ENCODE assay signal across 29 mouse cellular contexts in genomic region chr6:134448451-134448850, GRCm38 (mm10). TPM values are rescaled to one million over a fixed set of nuclear protein-coding genes. Genes with fewer than 3 reads are reported as not detected.
DNase-seq lines count a peak whose midpoint lies in the region; ATAC-seq and TF ChIP-seq lines count a peak whose summit lies in the region.
"Had no signal": no experiment of that assay in that cellular context is flagged by ENCODE, and none has a peak within 500 bp of the region (broad histone marks: within the 10 kb centered on the region; RNA-seq: fewer than 3 reads in every experiment).

No protein-coding gene starts in this region.

- H3K27me3 ChIP-seq in embryonic facial prominence, embryonic 14.5 days (replicated peaks; ENCODE audit: control insufficient read depth, insufficient read depth, low read length): no peaks in the 10 kb centered on the region
- no peaks in the 10 kb centered on the region for H3K27me3 ChIP-seq in embryonic facial prominence, embryonic 10.5 days (replicated peaks; ENCODE audit: low read depth, poor library complexity, severe bottlenecking)
- H3K27me3 ChIP-seq in lung, postnatal 0 days (replicated peaks; ENCODE audit: insufficient read depth, low read length): no peaks in the 10 kb centered on the region
- H3K27me3 ChIP-seq in forebrain, embryonic 11.5 days (ENCODE audit: control insufficient read depth, insufficient read depth, low read length): no peaks in the 10 kb centered on the region
- H3K27me3 ChIP-seq: embryonic facial prominence, embryonic 13.5 days; heart, embryonic 12.5 days; heart, embryonic 15.5 days; hindbrain, embryonic 13.5 days; intestine, embryonic 15.5 days had no signal

- H3K36me3 ChIP-seq in embryonic facial prominence, embryonic 14.5 days (ENCODE audit: control insufficient read depth, insufficient read depth, low read length): peaks cover 59% of the 10 kb centered on the region
- peaks cover 81% of the 10 kb centered on the region for H3K36me3 ChIP-seq in embryonic facial prominence, embryonic 10.5 days (replicated peaks)
- H3K36me3 ChIP-seq in lung, postnatal 0 days (ENCODE audit: insufficient read depth, low read length): peaks cover 12% of the 10 kb centered on the region; the same call in 1 of the 2 replicates
- peaks cover 9% of the 10 kb centered on the region; the same call in 1 of the 2 replicates for H3K36me3 ChIP-seq in forebrain, embryonic 11.5 days (ENCODE audit: control insufficient read depth, insufficient read depth, low read length)

- H3K27ac ChIP-seq in embryonic facial prominence, embryonic 14.5 days (replicated peaks; ENCODE audit: low read depth, low read length): 0 out of 2 replicates have a peak overlapping the region, but pooled peaks have one; percentile 6
- H3K27ac ChIP-seq in embryonic facial prominence, embryonic 10.5 days (replicated peaks): no peak overlapping the region
- no peak overlapping the region for H3K27ac ChIP-seq in lung, postnatal 0 days (ENCODE audit: low read length)
- no peak overlapping the region for H3K27ac ChIP-seq in forebrain, embryonic 11.5 days (ENCODE audit: low read depth, low read length)
- H3K27ac ChIP-seq: embryonic facial prominence, embryonic 13.5 days; forebrain, embryonic 10.5 days; heart, embryonic 15.5 days; hindbrain, embryonic 10.5 days; hindbrain, embryonic 13.5 days; intestine, embryonic 15.5 days had no signal

- H3K4me1 ChIP-seq in embryonic facial prominence, embryonic 14.5 days (ENCODE audit: control insufficient read depth, insufficient read depth, low read length): peaks cover 6% of the 10 kb centered on the region
- peaks cover 19% of the 10 kb centered on the region for H3K4me1 ChIP-seq in embryonic facial prominence, embryonic 10.5 days
- no peaks in the 10 kb centered on the region for H3K4me1 ChIP-seq in lung, postnatal 0 days (ENCODE audit: insufficient read depth, low read depth, low read length)
- 0 out of 2 replicates have a peak, but pooled peaks cover 1% of the 10 kb centered on the region for H3K4me1 ChIP-seq in forebrain, embryonic 11.5 days (replicated peaks; ENCODE audit: control insufficient read depth, insufficient read depth, low read length)
- H3K4me1 ChIP-seq: heart, embryonic 15.5 days had no signal

- H3K9ac ChIP-seq in embryonic facial prominence, embryonic 14.5 days (ENCODE audit: low read depth, low read length): no peak overlapping the region
- H3K9ac ChIP-seq in lung, postnatal 0 days (replicated peaks; ENCODE audit: low read depth): no peak overlapping the region
- H3K9ac ChIP-seq in forebrain, embryonic 11.5 days (ENCODE audit: low read length): no peak overlapping the region
- H3K9ac ChIP-seq: embryonic facial prominence, embryonic 13.5 days; forebrain, postnatal 0 days; heart, embryonic 12.5 days; heart, embryonic 15.5 days; hindbrain, embryonic 13.5 days; intestine, embryonic 15.5 days had no signal

- 85% methylated on average over 12 of the region's 12 CpGs for WGBS in embryonic facial prominence, embryonic 14.5 days
- WGBS in embryonic facial prominence, embryonic 10.5 days: 90% methylated on average over 12 of the region's 12 CpGs
- 61% methylated on average over 12 of the region's 12 CpGs for WGBS in lung, postnatal 0 days
- WGBS in forebrain, embryonic 11.5 days: 92% methylated on average over 12 of the region's 12 CpGs

- DNase-seq in adrenal gland, adult 2 months: peak; percentile 30
- no peak for DNase-seq in adrenal gland, adult 8-10 months
- no peak for DNase-seq in embryonic facial prominence, embryonic 14.5 days (ENCODE audit: low spot score)
- no peak for DNase-seq in embryonic facial prominence, embryonic 10.5 days (ENCODE audit: low spot score)
- DNase-seq in lung, postnatal 0 days (ENCODE audit: low spot score): peak; percentile 64
- no peak for DNase-seq in lung, postnatal 25 days (ENCODE audit: low spot score)
- DNase-seq in forebrain, embryonic 11.5 days (ENCODE audit: low spot score): no peak
- no peak for DNase-seq in cerebellum, adult 8-10 months
- DNase-seq: adrenal gland, postnatal 25 days; cerebellum, adult 18-20 months; cerebellum, adult 9-11 months; cerebellum, postnatal 25 days; forebrain, postnatal 0 days; gastrocnemius, postnatal 25 days; heart, adult 18-20 months; heart, postnatal 10 days; heart, postnatal 36 days had no signal

- H3K4me3 ChIP-seq in embryonic facial prominence, embryonic 14.5 days (ENCODE audit: low read depth, low read length): no peak overlapping the region
- H3K4me3 ChIP-seq in embryonic facial prominence, embryonic 10.5 days: no peak overlapping the region
- H3K4me3 ChIP-seq in lung, postnatal 0 days (ENCODE audit: low read depth, low read length): no peak overlapping the region
- no peak overlapping the region for H3K4me3 ChIP-seq in forebrain, embryonic 11.5 days (ENCODE audit: low read depth, low read length)
- H3K4me3 ChIP-seq: embryonic facial prominence, embryonic 13.5 days; forebrain, embryonic 10.5 days; heart, embryonic 12.5 days; heart, embryonic 15.5 days; hindbrain, embryonic 10.5 days; hindbrain, embryonic 13.5 days; intestine, embryonic 15.5 days had no signal

- no peak overlapping the region for H3K4me2 ChIP-seq in embryonic facial prominence, embryonic 14.5 days (ENCODE audit: low read depth, low read length)
- H3K4me2 ChIP-seq in lung, postnatal 0 days (replicated peaks; ENCODE audit: low read depth, low read length): no peak overlapping the region
- H3K4me2 ChIP-seq in forebrain, embryonic 11.5 days (ENCODE audit: low read depth, low read length, severe bottlenecking): no peak overlapping the region
- H3K4me2 ChIP-seq: embryonic facial prominence, embryonic 13.5 days; heart, embryonic 12.5 days; heart, embryonic 15.5 days; hindbrain, embryonic 13.5 days; intestine, embryonic 15.5 days had no signal

- no peak for TF ChIP-seq EP300 in lung, postnatal 0 days (IDR thresholded peaks at IDR 0.05)

- H3K9me3 ChIP-seq in embryonic facial prominence, embryonic 14.5 days (ENCODE audit: control insufficient read depth, low read length): no peaks in the 10 kb centered on the region
- no peaks in the 10 kb centered on the region; the same call in 1 of the 2 replicates for H3K9me3 ChIP-seq in embryonic facial prominence, embryonic 10.5 days
- H3K9me3 ChIP-seq in lung, postnatal 0 days (ENCODE audit: low read length): no peaks in the 10 kb centered on the region
- H3K9me3 ChIP-seq in forebrain, embryonic 11.5 days (ENCODE audit: control insufficient read depth, low read length): no peaks in the 10 kb centered on the region
- H3K9me3 ChIP-seq: embryonic facial prominence, embryonic 13.5 days; forebrain, embryonic 10.5 days; heart, embryonic 12.5 days; heart, embryonic 15.5 days; hindbrain, embryonic 10.5 days; hindbrain, embryonic 13.5 days; intestine, embryonic 15.5 days had no signal

- ATAC-seq in embryonic facial prominence, embryonic 14.5 days (ENCODE audit: low read depth): no peak
- ATAC-seq in lung, postnatal 0 days: peak; percentile 63
- ATAC-seq in forebrain, embryonic 11.5 days (replicated peaks; ENCODE audit: low FRiP score): no peak
- ATAC-seq: activated CD4-positive, CD25-positive, alpha-beta regulatory T cell, adult 4 months; forebrain, embryonic 14.5 days; forebrain, postnatal 0 days; hindbrain, embryonic 16.5 days; intestine, embryonic 15.5 days had no signal

- TF ChIP-seq CTCF in lung, postnatal 0 days (IDR thresholded peaks at IDR 0.05): no peak

RNA-seq across cellular contexts. Expression of gene Bcl2l14, which starts 52.3 kb away (rescaled TPM):
- not detected for total RNA-seq in adrenal gland, adult 2 months (2021)
- polyA plus RNA-seq in adrenal gland, adult 2 months (2012; rRNA removed): not detected in 2 replicates
- total RNA-seq in adrenal gland, adult 8-10 months (2022): under 1 TPM in 2 of 4 experiments, not detected in 2; 0.12 to 0.22 TPM
- polyA plus RNA-seq in embryonic facial prominence, embryonic 14.5 days (2014; fragmentation: Nextera tagmentation; extraction: Ambion mirVana): 2.6 and 3.0 TPM in 2 replicates
- 0.47 and 0.74 TPM in 2 replicates for polyA plus RNA-seq in embryonic facial prominence, embryonic 10.5 days (2016; fragmentation: Nextera tagmentation; extraction: Ambion mirVana)
- polyA plus RNA-seq in lung, postnatal 0 days (2015; fragmentation: Nextera tagmentation; extraction: Ambion mirVana): 6.4 and 6.6 TPM in 2 replicates
- polyA plus RNA-seq in forebrain, embryonic 11.5 days (2014; fragmentation: Nextera tagmentation; extraction: Ambion mirVana): 0.24 and 0.33 TPM in 2 replicates
- total RNA-seq: forebrain, postnatal 0 days; gastrocnemius, adult 8-10 months; gastrocnemius, postnatal 25 days; heart, adult 18-20 months; heart, postnatal 10 days; heart, postnatal 36 days had no signal
- polyA plus RNA-seq: forebrain, embryonic 14.5 days; forebrain, postnatal 0 days; frontal cortex, adult 2 months had no signal

Comparison
In these comparisons a context has a peak if more than half of its experiments do, and no peak if none do; other contexts are left out.
1. DNase-seq: peak in adrenal gland, adult 2 months (single experiment) and lung, postnatal 0 days (single experiment); none in adrenal gland, adult 8-10 months (single experiment), embryonic facial prominence, embryonic 14.5 days (single experiment), embryonic facial prominence, embryonic 10.5 days (single experiment), lung, postnatal 25 days (single experiment), forebrain, embryonic 11.5 days (single experiment) and cerebellum, adult 8-10 months (single experiment).